Mouse (Mus musculus) myocyte (in vitro differentiated cells): ENCODE measurements at regions not wholly inside any gene's neighbourhood (a gene's known extent, or its start where the extent isn't known, plus 50 kb on each side); places are given as distances from the start of the nearest gene placed in this dataset.
A peak's percentile ranks its signal among the peaks of the same experiment; 100 is the strongest.

Experiments
- H3K27me3 ChIP-seq: one replicate; pipeline ENCODE4 v1.6.1; 2011; ENCODE audit not compliant: control insufficient read depth, insufficient read depth, insufficient read length
- H3K36me3 ChIP-seq: one replicate; pipeline ENCODE4 v1.6.1; 2011; ENCODE audit not compliant: control insufficient read depth, insufficient read depth
- H3K4me2 ChIP-seq: one replicate; pipeline ENCODE4 v1.6.1; 2011; ENCODE audit warnings: low read depth, control low read depth
- H3K4me3 ChIP-seq: one replicate; pipeline ENCODE4 v1.5.1; 2011; ENCODE audit warnings: mild to moderate bottlenecking, control low read depth, moderate library complexity
- H3K79me2 ChIP-seq: one replicate; pipeline ENCODE4 v1.6.1; 2011; ENCODE audit not compliant: control insufficient read depth, insufficient read depth
- H3ac ChIP-seq: one replicate; pipeline ENCODE4 v1.6.1; 2011; ENCODE audit not compliant: control insufficient read depth, insufficient read length
- CEBPB ChIP-seq: IDR thresholded peaks from 2 replicates; pipeline ENCODE4 v1.6.1; 2011; ENCODE audit warnings: mild to moderate bottlenecking, moderate library complexity; ENCODE audit not compliant: poor library complexity, insufficient read depth, severe bottlenecking
- E2F4 ChIP-seq: IDR thresholded peaks from one replicate; pipeline ENCODE4 v1.6.1; 2011; ENCODE audit warnings: mild to moderate bottlenecking, control low read depth, moderate library complexity; ENCODE audit not compliant: insufficient read depth
- MAX ChIP-seq: IDR thresholded peaks from one replicate; pipeline ENCODE4 v1.6.1; 2011; ENCODE audit warnings: low read depth, mild to moderate bottlenecking, control low read depth
- MYOD1 ChIP-seq, 3 experiments: IDR thresholded peaks; one replicate each; pipeline ENCODE4 v1.6.1; 2011; ENCODE audit warnings: control low read depth in 2 of 3, low read depth in 2 of 3, mild to moderate bottlenecking in 2 of 3, moderate library complexity in 1 of 3; ENCODE audit not compliant: insufficient read length in 2 of 3, control insufficient read depth in 1 of 3
- MYOG ChIP-seq, 3 experiments: IDR thresholded peaks; one replicate each; pipeline ENCODE4 v1.6.1; 2011; ENCODE audit warnings: control low read depth in 2 of 3, low read depth in 2 of 3, mild to moderate bottlenecking in 2 of 3; ENCODE audit not compliant: insufficient read length in 2 of 3, control insufficient read depth in 1 of 3, insufficient read depth in 1 of 3
- POLR2A ChIP-seq: IDR thresholded peaks from one replicate; pipeline ENCODE4 v1.6.1; 2011; ENCODE audit warnings: low read depth, mild to moderate bottlenecking, control low read depth, moderate library complexity; ENCODE audit not compliant: insufficient read length
- POLR2AphosphoS2 ChIP-seq: IDR thresholded peaks from one replicate; pipeline ENCODE4 v1.6.1; 2011; ENCODE audit warnings: low read depth, control low read depth; ENCODE audit not compliant: insufficient read length
- REST ChIP-seq: IDR thresholded peaks from one replicate; pipeline ENCODE4 v1.6.1; 2011; ENCODE audit warnings: mild to moderate bottlenecking, control low read depth, moderate library complexity; ENCODE audit not compliant: insufficient read depth, insufficient read length
- SRF ChIP-seq: IDR thresholded peaks from one replicate; pipeline ENCODE4 v1.6.1; 2011; ENCODE audit warnings: low read depth; ENCODE audit not compliant: control insufficient read depth, insufficient read length
- TCF12 ChIP-seq: IDR thresholded peaks from one replicate; pipeline ENCODE4 v1.6.1; 2011; ENCODE audit warnings: mild to moderate bottlenecking, control low read depth; ENCODE audit not compliant: poor library complexity, insufficient read depth, severe bottlenecking
- TCF3 ChIP-seq: IDR thresholded peaks from one replicate; pipeline ENCODE4 v1.6.1; 2011; ENCODE audit warnings: low read depth, control low read depth; ENCODE audit not compliant: insufficient read length
- USF1 ChIP-seq: IDR thresholded peaks from one replicate; pipeline ENCODE4 v1.6.1; 2011; ENCODE audit warnings: low read depth, mild to moderate bottlenecking, control low read depth, moderate library complexity

DNA sequence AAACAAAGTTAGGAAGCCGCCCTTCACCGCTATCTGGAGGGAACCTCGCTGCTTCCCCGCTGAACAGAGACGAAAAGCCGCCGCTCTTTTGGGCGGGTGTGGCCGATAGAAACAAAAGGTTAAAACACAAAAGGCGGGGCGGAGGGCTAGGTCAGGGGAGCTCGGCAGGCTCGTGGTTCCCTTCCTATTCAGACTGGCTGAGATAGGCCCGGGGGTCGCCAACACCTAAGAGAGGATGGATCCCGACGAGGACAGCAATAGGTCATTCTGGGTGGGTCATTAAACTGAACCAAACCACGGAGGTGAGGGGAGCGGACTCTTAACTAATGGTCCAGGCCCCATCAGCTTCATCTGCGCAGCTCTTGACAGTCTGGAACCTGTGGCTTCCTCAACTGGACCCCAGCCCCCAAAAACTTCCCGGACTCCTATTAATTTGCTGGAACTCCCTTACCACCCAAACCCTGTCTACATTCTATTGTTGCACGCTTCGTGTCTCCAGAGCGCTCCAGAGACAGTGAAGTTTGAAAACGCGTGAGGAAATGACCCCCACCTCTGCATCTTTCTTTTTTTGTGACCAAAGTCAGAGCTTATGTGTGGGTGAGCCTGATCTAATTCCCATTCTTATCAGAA is 69.2 kb downstream of the Sox4 start:
- H3K27me3 ChIP-seq, result no peaks in the 10 kb centered on the region
- peak overlapping the region; percentile 31 for H3ac ChIP-seq
- H3K79me2 ChIP-seq, result peaks cover 51% of the 10 kb centered on the region
- no peak for TF ChIP-seq USF1
- peak overlapping the region; percentile 83 for H3K4me2 ChIP-seq
- peak overlapping the region; percentile 89 for H3K4me3 ChIP-seq
- H3K36me3 ChIP-seq, result no peaks in the 10 kb centered on the region

DNA sequence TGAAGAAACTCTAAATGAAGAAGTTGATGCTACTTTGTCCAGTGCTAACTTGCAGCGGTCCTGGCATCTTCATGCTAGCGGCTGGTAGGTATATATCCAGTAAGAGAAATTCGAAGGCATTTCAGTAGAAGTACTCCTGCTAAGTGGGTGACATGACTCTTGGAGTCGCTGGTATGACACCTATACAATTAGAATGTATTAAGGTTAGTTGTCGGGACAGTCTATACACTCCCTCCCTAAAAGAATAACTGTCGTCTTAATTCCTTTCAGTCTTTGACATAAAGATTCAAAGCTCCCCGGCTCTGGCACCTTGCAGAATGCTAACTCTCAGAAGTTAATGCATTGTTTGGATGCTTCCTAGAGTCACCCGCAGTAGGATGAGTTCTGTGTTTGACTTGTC is 70.1 kb downstream of the Sox4 start:
- no peak overlapping the region for H3ac ChIP-seq
- peaks cover 59% of the 10 kb centered on the region for H3K79me2 ChIP-seq
- peak overlapping the region; percentile 89 for H3K4me3 ChIP-seq
- no peaks in the 10 kb centered on the region for H3K36me3 ChIP-seq
- no peaks in the 10 kb centered on the region for H3K27me3 ChIP-seq
- TF ChIP-seq TCF12 (no peak), E2F4 (no peak), POLR2A (no peak), CEBPB (no peak), POLR2AphosphoS2 (no peak), USF1 (no peak), MAX (no peak), SRF (no peak), TCF3 (no peak), REST (no peak)
- peak overlapping the region; percentile 83 for H3K4me2 ChIP-seq

DNA sequence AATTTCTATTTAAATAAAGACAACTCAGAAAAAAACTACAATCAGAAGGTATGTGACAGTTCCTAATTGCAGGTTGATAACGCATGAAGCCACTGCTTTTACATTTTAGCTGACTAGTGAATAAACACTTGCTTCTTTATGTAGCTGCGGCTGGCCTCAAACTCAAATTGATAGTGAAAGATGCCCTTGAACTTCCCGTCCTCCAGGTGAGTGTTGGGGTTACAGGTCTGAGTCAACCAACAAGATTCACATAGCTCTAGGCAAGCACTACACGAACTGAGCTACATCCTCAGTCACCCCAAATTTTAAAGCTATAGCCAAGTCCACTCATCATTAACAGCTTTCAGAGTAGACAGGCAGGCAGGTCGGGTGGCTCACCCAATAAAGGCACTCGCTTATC is 72.6 kb downstream of the Sox4 start:
- H3K4me3 ChIP-seq, result no peak overlapping the region
- peaks cover 80% of the 10 kb centered on the region for H3K79me2 ChIP-seq
- no peak overlapping the region for H3ac ChIP-seq
- H3K4me2 ChIP-seq, result peak overlapping the region; percentile 83
- H3K27me3 ChIP-seq, result no peaks in the 10 kb centered on the region
- TF ChIP-seq USF1 (no peak), POLR2A (no peak), MYOG (IDR thresholded peaks at IDR 0.05; ENCODE audit: control insufficient read depth in 1 of 3, insufficient read depth in 1 of 3, insufficient read length in 2 of 3, low read depth in 2 of 3) (no peak), SRF (no peak), POLR2AphosphoS2 (no peak), MYOD1 (IDR thresholded peaks at IDR 0.05; ENCODE audit: control insufficient read depth in 1 of 3, insufficient read length in 2 of 3, low read depth in 2 of 3) (no peak), TCF3 (no peak), CEBPB (no peak), REST (no peak)
- H3K36me3 ChIP-seq, result peaks cover 4% of the 10 kb centered on the region

DNA sequence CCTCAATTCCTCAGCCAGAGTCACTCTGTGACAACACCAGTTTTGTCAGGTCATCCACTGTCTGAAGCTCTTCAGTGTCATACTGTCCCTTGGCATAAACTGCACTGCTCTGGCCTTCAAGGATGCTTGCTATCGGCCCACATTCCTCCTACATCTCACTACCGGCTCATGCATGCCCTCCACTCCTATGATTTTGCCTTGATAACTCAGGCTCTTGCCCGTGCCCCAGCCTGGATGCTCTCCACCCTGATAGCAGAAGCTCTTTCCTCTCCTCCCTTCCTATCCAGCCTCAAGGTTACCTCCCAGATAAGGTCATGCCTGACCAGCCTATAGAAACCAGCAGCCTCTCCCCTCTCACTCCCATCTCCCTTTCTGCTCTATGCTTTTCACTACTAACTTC is 74.8 kb downstream of the Sox4 start:
- Histone ChIP-seq H3K4me3 (no peak overlapping the region), H3K27me3 (no peaks in the 10 kb centered on the region), H3K79me2 (peaks cover 78% of the 10 kb centered on the region), H3K36me3 (peaks cover 4% of the 10 kb centered on the region), H3K4me2 (no peak overlapping the region), H3ac (no peak overlapping the region)
- TF ChIP-seq REST (no peak), POLR2A (no peak), CEBPB (no peak), MAX (no peak), MYOG (IDR thresholded peaks at IDR 0.05; ENCODE audit: control insufficient read depth in 1 of 3, insufficient read depth in 1 of 3, insufficient read length in 2 of 3, low read depth in 2 of 3) (no peak), POLR2AphosphoS2 (no peak), USF1 (no peak), E2F4 (no peak), MYOD1 (IDR thresholded peaks at IDR 0.05; ENCODE audit: control insufficient read depth in 1 of 3, insufficient read length in 2 of 3, low read depth in 2 of 3) (no peak)

DNA sequence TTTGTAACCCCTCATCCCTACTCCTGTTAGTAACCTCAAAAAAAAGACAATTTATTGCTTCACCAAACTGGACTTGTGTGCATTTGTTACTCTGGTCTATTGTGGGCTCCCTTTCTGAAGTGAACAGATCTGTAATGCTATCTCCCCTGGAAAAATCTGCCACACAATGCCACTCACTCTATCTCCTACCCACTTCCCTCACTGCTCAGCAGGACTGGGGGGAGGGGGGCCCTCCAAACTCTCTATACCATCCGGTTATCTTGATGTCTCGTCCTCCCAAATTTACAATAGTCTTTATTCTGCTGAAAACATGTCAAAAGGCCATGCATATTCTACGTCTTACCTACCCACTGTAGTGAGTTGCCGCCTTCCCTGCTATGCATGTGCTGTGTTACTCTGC is 76.7 kb downstream of the Sox4 start:
- Histone ChIP-seq H3K36me3 (peaks cover 4% of the 10 kb centered on the region), H3K79me2 (peaks cover 68% of the 10 kb centered on the region), H3ac (no peak overlapping the region), H3K4me2 (no peak overlapping the region), H3K4me3 (no peak overlapping the region), H3K27me3 (no peaks in the 10 kb centered on the region)
- TF ChIP-seq SRF (no peak), CEBPB (no peak), MYOG (IDR thresholded peaks at IDR 0.05; ENCODE audit: control insufficient read depth in 1 of 3, insufficient read depth in 1 of 3, insufficient read length in 2 of 3, low read depth in 2 of 3) (no peak), REST (no peak), MYOD1 (IDR thresholded peaks at IDR 0.05; ENCODE audit: control insufficient read depth in 1 of 3, insufficient read length in 2 of 3, low read depth in 2 of 3) (no peak), POLR2AphosphoS2 (no peak), MAX (no peak), POLR2A (no peak), USF1 (no peak), E2F4 (no peak), TCF12 (no peak), TCF3 (no peak)
